Mouse (Mus musculus) adrenal gland, adult 18-20 months (tissue): Measurements from ENCODE around the gene Egfl7. TPM values are rescaled to one million over a fixed set of nuclear protein-coding genes. Genes with fewer than 3 reads are reported as not detected.
A peak's percentile ranks its signal among the peaks of the same experiment; 100 is the strongest.

ENCODE experiments used
- DNase-seq, 2 experiments: peaks; one replicate each; pipeline ENCODE4 v3.0.0; 2021 to 2022; ENCODE audit warnings: low spot score in 2 of 2
- microRNA-seq, 2 experiments: library from miRNA; unstranded; fragments of <30 nt; microRNA quantifications; one replicate each; pipeline ENCODE4 v1.2.0; 2021; ENCODE audit warnings: borderline number of aligned reads in 2 of 2
- total RNA-seq, 2 experiments: library from RNA; stranded (reverse); gene quantifications; 1 replicate in 1 of 2; 2 replicates in 1 of 2; pipeline ENCODE4 v1.2.3; 2021

Gene Egfl7
- total RNA-seq, 2 experiments from 2014 or later: 97.9 to 102 TPM

- no peak for DNase-seq
Observed at GRCm38 (mm10) chr2:26636325-26636635, 56.5 kb downstream of the Egfl7 start.

GRCm38 (mm10) chr2:26637316-26637932 lies 57.6 kb downstream of the Egfl7 start:
- no peak for DNase-seq

GRCm38 (mm10) chr2:26638039-26638438 lies 58.2 kb downstream of the Egfl7 start:
- no peak for DNase-seq

GRCm38 (mm10) chr2:26638572-26638971 lies 58.8 kb downstream of the Egfl7 start:
- no peak for DNase-seq

GRCm38 (mm10) chr2:26639083-26639482 lies 59.3 kb downstream of the Egfl7 start:
- no peak for DNase-seq

GRCm38 (mm10) chr2:26639838-26640830 lies 60.3 kb downstream of the Egfl7 start:
- DNase-seq: peak; percentile 99

- DNase-seq: no peak
Observed at GRCm38 (mm10) chr2:26641006-26641647, 61.3 kb downstream of the Egfl7 start.

Small RNAs within 50 kb of the gene (microRNA-seq; reads per million reads assigned to microRNA genes)
- gene Mir126a (0.95 to 6.7 reads per million in 2 experiments), gene Mir126b (0 reads per million in 2 experiments)

Other genes starting within 250 kb of the Egfl7 start
- 10 to 100 TPM; 21.4 to 27.0 TPM for gene Dnlz, start 227.9 kb upstream of the Egfl7 start, total RNA-seq
- gene Card9, start 219.1 kb upstream of the Egfl7 start, total RNA-seq: 1 to 10 TPM; 1.9 to 2.0 TPM
- gene Snapc4, start 199.4 kb upstream of the Egfl7 start, total RNA-seq: 10 to 100 TPM; 31.0 to 36.5 TPM
- 100 to 1,000 TPM; 114 to 119 TPM for gene Entr1, start 190.7 kb upstream of the Egfl7 start, total RNA-seq
- gene Pmpca, start 190.7 kb upstream of the Egfl7 start, total RNA-seq: 100 to 1,000 TPM; 139 to 150 TPM
- 10 to 100 TPM; 13.9 to 16.1 TPM for gene Inpp5e, start 170.8 kb upstream of the Egfl7 start, total RNA-seq
- 10 to 100 TPM; 52.2 to 69.1 TPM for gene Sec16a, start 134.8 kb upstream of the Egfl7 start, total RNA-seq
- 10 to 100 TPM; 21.5 to 22.0 TPM for gene Notch1, start 63.4 kb upstream of the Egfl7 start, total RNA-seq
- gene Gm20532, start 6.6 kb downstream of the Egfl7 start, total RNA-seq: not detected
- 100 to 1,000 TPM; 431 to 896 TPM for gene Agpat2, start 24.4 kb downstream of the Egfl7 start, total RNA-seq
- 10 to 100 TPM in 1 of 2 experiments, 1 to 10 TPM in 1; 8.6 to 13.9 TPM for gene Fam69b, start 48.4 kb downstream of the Egfl7 start, total RNA-seq
- gene Lcn4, start 91.3 kb downstream of the Egfl7 start, total RNA-seq: not detected